Mouse (Mus musculus) erythroblast, embryonic 14.5 days (primary cell): Measurements from ENCODE around the gene Nudt22.

Source experiments
- GATA1 ChIP-seq: IDR thresholded peaks from 2 replicates; pipeline ENCODE4 v1.6.1; 2012; ENCODE audit warnings: low read length, inconsistent platforms, mixed read lengths
- TAL1 ChIP-seq: IDR thresholded peaks from 3 replicates; pipeline ENCODE4 v1.6.1; 2012; ENCODE audit warnings: low read length, inconsistent platforms, mixed read lengths

DNA sequence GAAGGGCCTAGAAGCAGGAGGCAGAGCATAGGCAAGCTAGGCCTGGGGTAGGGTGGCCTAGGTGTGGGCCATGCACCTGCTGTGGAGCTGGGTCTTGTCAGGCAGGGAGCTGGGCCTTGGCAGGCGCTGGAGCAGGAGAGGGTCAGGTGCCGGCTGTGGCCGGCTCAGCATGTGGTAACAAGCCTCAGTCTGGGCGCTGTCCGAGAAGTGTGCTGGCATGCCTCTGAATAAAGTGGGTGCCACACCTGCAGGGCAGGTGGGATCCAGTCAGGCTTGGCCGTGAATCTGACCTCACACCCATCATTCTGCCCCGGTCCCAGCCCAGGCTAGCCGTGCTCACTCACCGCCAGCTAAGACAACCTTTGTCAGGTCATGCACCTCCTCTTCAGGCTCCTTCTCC lies 18.1 kb upstream of the Nudt22 start:
- TF ChIP-seq GATA1 = no peak
- no peak for TF ChIP-seq TAL1
